Mouse (Mus musculus) embryonic facial prominence, embryonic 14.5 days (tissue): ENCODE data around the gene Gdf11. TPM values are rescaled to one million over a fixed set of nuclear protein-coding genes. Genes with fewer than 3 reads are reported as not detected.
A peak's percentile ranks its signal among the peaks of the same experiment; 100 is the strongest.

ENCODE experiments used
- ATAC-seq: fragments of 200-750 bp; cut with Nextera tagmentation; 2 replicates; pipeline ENCODE4 v1.8.0; 2017; ENCODE audit warnings: low read depth, moderate number of reproducible peaks, moderate TSS enrichment
- DNase-seq: peaks from one replicate; pipeline ENCODE4 v3.0.0-alpha.2; 2015; ENCODE audit warnings: low spot score
- H3K27ac ChIP-seq: fragments of 300-500 bp; sonication (generic); replicated peaks from 2 replicates; pipeline ENCODE4 v1.5.1; 2014; ENCODE audit warnings: low read depth, mild to moderate bottlenecking, low read length, moderate library complexity
- H3K27me3 ChIP-seq: fragments of 300-500 bp; sonication (generic); replicated peaks from 2 replicates; pipeline ENCODE4 v1.6.1; 2014; ENCODE audit warnings: low read length; ENCODE audit not compliant: control insufficient read depth, insufficient read depth
- H3K36me3 ChIP-seq: fragments of 300-500 bp; sonication (generic); 2 replicates; pipeline ENCODE4 v1.6.1; 2014; ENCODE audit warnings: low read length, mixed read lengths; ENCODE audit not compliant: control insufficient read depth, insufficient read depth
- H3K4me1 ChIP-seq: fragments of 300-500 bp; sonication (generic); 2 replicates; pipeline ENCODE4 v1.6.1; 2014; ENCODE audit warnings: antibody characterized with exemption, low read length; ENCODE audit not compliant: control insufficient read depth, insufficient read depth
- H3K4me2 ChIP-seq: fragments of 300-500 bp; sonication (generic); 2 replicates; pipeline ENCODE4 v1.6.1; 2014; ENCODE audit warnings: low read depth, mild to moderate bottlenecking, low read length, moderate library complexity, mixed read lengths
- H3K4me3 ChIP-seq: fragments of 300-500 bp; sonication (generic); 2 replicates; pipeline ENCODE4 v1.5.1; 2014; ENCODE audit warnings: low read depth, mild to moderate bottlenecking, low read length
- H3K9ac ChIP-seq: fragments of 300-500 bp; sonication (generic); 2 replicates; pipeline ENCODE4 v1.6.1; 2014; ENCODE audit warnings: low read depth, mild to moderate bottlenecking, low read length, moderate library complexity, mixed read lengths
- H3K9me3 ChIP-seq: fragments of 300-500 bp; sonication (generic); 2 replicates; pipeline ENCODE4 v1.6.1; 2016; ENCODE audit warnings: low read length; ENCODE audit not compliant: control insufficient read depth
- WGBS: fragments of 180-500 bp; shearing (Covaris S2); extraction: QIAGEN DNeasy Blood & Tissue Kit; methylation state at CpG from one replicate; pipeline ENCODE4 v1.1.7; 2014; 5-methylcytosine and 5-hydroxymethylcytosine counted together
- polyA plus RNA-seq: library from polyadenylated mRNA; unstranded; fragments of >200 nt; fragmentation: Nextera tagmentation; extraction: Ambion mirVana; gene quantifications from 2 replicates; pipeline ENCODE4 v1.2.1, GENCODE M21; 2014

The Gdf11 gene
- polyA plus RNA-seq, 1 experiment from 2014 or later, result 5.0 TPM

DNA sequence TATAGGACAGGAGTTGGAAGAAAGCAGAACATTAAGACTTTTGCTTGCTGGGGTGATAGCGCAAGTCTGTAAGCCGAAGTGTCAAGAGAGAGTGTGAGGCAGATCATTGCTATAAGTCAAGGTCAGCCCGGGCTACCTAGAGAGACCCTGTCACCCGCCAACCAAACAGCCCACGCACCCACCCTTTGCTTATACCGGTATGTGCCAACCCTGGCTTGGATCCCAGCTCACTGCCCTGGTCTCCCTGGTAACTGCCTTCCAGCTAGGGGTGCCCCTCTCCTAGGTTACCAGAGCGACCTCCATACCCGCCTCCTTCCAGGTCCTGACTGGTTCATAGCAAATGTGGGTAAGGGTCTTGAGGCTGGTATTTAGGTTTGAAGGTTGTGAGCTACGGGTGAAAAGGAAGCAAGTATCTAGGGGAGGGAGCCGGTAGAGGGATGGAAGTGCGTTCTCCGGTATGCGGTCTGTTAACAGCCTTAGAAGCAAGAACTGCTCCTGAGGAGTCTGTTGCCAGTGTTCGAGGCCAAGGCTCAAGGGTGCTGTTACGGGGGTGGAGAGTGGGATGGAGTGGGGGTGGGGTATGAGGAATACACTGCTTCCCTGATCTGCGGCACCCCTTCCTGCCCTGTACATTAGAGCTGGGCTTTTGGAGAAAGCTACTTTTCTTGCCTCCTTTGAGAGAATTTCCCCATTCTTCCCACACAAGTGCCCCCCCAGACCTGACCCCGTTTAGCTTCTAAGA, 4.6 kb upstream of the Gdf11 start:
- Histone ChIP-seq H3K4me2 (peak overlapping the region; percentile 37), H3K9ac (0 out of 2 replicates have a peak overlapping the region, but pooled peaks have one; percentile 21), H3K36me3 (no peaks in the 10 kb centered on the region), H3K27me3 (0 out of 2 replicates have a peak, but pooled peaks cover 8% of the 10 kb centered on the region), H3K27ac (peak overlapping the region; percentile 28; the same call in 1 of the 2 replicates), H3K4me1 (peaks cover 15% of the 10 kb centered on the region; the same call in 1 of the 2 replicates), H3K9me3 (no peaks in the 10 kb centered on the region), H3K4me3 (peak overlapping the region; percentile 4; the same call in 1 of the 2 replicates)
- WGBS, result 5% methylated on average over 17 of the region's 17 CpGs
- DNase-seq, result peak; percentile 47
- peak; percentile 4; the same call in 1 of the 2 replicates for ATAC-seq

DNA sequence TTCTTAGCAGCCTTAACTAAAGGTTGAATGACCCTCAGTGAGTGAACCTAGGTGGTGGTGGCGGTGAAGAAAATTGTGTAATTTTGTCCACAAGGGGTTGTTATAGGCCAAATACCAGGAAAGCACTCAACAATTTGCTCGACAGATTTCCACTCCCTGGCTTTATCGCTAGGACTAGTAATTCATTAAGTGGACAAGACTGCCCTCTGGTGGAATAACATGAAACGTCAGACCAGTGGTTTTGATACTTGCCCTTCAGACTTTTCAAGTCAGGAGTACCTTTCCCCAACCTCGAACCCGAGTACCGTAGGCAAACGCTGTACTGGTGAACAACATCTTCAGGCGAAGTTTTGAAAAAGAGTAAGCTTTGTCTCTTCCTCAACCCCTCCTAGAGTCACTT, 3.9 kb upstream of the Gdf11 start:
- peaks cover 18% of the 10 kb centered on the region; the same call in 1 of the 2 replicates for H3K4me1 ChIP-seq
- H3K27me3 ChIP-seq, result 0 out of 2 replicates have a peak, but pooled peaks cover 8% of the 10 kb centered on the region
- H3K4me2 ChIP-seq, result peak overlapping the region; percentile 37
- H3K27ac ChIP-seq, result no peak overlapping the region
- 0% methylated on average over 9 of the region's 9 CpGs for WGBS
- H3K36me3 ChIP-seq, result no peaks in the 10 kb centered on the region
- no peak overlapping the region for H3K9ac ChIP-seq
- H3K9me3 ChIP-seq, result no peaks in the 10 kb centered on the region
- DNase-seq, result peak; percentile 93
- peak; percentile 9; the same call in 1 of the 2 replicates for ATAC-seq
- H3K4me3 ChIP-seq, result no peak overlapping the region

DNA sequence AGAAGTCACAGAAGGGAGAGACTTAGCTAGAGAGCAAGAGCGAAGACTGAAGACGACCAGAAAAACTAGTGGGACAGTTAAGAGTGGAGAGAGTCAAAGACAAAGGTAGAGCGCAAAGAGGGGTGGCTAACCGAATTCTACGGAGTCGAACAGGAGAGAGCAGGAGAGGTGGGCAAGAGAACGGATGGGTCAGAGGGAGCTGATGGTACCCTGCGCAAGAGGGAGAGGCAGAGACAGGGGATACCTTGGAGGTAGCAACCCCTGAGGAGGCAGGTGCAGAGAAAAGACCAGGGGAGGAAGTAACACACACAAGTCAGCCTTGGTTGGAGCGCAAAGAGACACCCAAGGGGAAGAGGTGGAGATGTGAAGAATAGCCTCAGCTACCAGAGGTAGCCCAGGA, 728 bp upstream of the Gdf11 start:
- no peaks in the 10 kb centered on the region for H3K9me3 ChIP-seq
- WGBS, result under 1% methylated on average over 9 of the region's 9 CpGs
- H3K4me3 ChIP-seq, result peak overlapping the region; percentile 70
- no peak for DNase-seq
- 0 out of 2 replicates have a peak, but pooled peaks cover 8% of the 10 kb centered on the region for H3K27me3 ChIP-seq
- peaks cover 35% of the 10 kb centered on the region for H3K4me1 ChIP-seq
- peaks cover 7% of the 10 kb centered on the region for H3K36me3 ChIP-seq
- peak overlapping the region; percentile 72 for H3K9ac ChIP-seq
- H3K4me2 ChIP-seq, result peak overlapping the region; percentile 84
- ATAC-seq, result no peak; the same call in 1 of the 2 replicates
- H3K27ac ChIP-seq, result peak overlapping the region; percentile 90

GRCm38 (mm10) chr10:128890383-128891295, 879 bp downstream of the Gdf11 start:
- Histone ChIP-seq H3K4me2 (peak overlapping the region; percentile 84), H3K9me3 (no peaks in the 10 kb centered on the region), H3K27ac (peak overlapping the region; percentile 90), H3K27me3 (no peaks in the 10 kb centered on the region), H3K36me3 (peaks cover 21% of the 10 kb centered on the region), H3K4me3 (peak overlapping the region; percentile 70), H3K4me1 (peaks cover 27% of the 10 kb centered on the region), H3K9ac (peak overlapping the region; percentile 72)
- no peak for ATAC-seq
- under 1% methylated on average over 40 of the region's 40 CpGs for WGBS
- no peak for DNase-seq

DNA sequence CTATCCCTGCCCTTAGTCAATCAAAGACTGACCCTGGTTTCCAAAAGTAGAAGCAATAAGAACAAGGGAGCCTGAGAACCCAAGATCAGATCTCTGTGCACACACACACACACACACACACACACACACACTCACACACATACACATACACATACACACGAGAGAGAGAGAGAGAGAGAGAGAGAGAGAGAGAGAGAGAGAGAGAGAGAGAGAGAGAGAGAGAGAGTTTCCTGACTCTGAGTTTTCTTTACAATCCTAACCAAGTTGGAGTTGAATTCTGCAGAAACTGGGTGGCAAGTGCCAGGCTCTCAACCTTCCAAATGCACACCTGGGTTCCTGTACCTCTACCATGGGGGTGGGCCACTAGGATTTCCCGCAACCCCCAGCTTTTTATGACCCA, 1.7 kb downstream of the Gdf11 start:
- Histone ChIP-seq H3K36me3 (peaks cover 27% of the 10 kb centered on the region), H3K27me3 (no peaks in the 10 kb centered on the region), H3K4me1 (peaks cover 27% of the 10 kb centered on the region), H3K4me3 (peak overlapping the region; percentile 70), H3K9me3 (no peaks in the 10 kb centered on the region), H3K27ac (peak overlapping the region; percentile 90), H3K4me2 (peak overlapping the region; percentile 84), H3K9ac (peak overlapping the region; percentile 72)
- WGBS, result 30% methylated on average over 1 of the region's 2 CpGs
- DNase-seq (no peak), ATAC-seq (no peak)

DNA sequence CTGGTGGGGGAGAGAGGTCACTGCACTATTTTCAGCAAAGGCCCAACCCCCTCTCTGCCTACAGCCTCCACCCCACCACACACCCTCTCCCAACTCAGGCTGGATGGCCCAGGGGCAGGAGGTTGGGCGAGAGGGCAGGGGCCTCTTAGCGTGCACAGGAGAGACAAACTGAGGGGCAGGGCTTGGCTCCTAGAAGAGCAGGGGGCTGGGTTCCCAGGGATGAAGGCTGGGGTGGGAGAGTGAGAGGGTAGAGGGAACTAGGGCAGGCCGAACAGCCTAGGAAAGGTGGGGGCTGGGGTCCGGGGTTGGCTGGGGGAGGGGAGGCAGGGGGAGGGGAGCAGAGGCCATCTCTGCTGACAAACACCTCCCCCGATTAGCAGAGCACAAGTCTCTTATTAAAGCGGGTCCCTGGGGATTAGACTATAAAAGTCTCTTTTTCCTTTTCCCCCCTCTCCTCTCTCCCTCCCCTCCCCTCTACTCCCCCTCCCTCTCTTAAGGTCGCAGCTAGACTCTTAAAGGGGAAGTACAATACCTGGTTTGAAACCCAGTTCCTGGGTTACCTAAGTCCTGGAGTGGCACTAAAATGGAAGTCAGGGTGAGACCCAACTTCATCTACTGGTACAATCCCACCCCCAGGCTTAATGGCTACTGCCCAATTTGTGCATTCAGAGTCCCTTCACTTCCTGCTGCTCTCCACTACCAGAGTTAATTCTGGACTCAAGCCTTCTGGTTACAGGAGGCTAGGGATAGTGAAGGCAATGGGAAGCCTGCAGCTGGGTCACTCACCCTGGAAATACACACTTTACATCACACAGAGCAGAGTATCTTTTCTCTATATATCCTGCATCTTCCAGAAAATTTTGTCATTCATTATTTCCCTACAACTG, 2.3 kb downstream of the Gdf11 start:
- peak overlapping the region; percentile 70 for H3K4me3 ChIP-seq
- peaks cover 27% of the 10 kb centered on the region for H3K4me1 ChIP-seq
- 5% methylated on average over 6 of the region's 7 CpGs for WGBS
- peak overlapping the region; percentile 90 for H3K27ac ChIP-seq
- H3K9ac ChIP-seq, result peak overlapping the region; percentile 51
- peak overlapping the region; percentile 84 for H3K4me2 ChIP-seq
- peak; percentile 90 for DNase-seq
- H3K36me3 ChIP-seq, result peaks cover 33% of the 10 kb centered on the region
- H3K27me3 ChIP-seq, result no peaks in the 10 kb centered on the region
- ATAC-seq, result peak; percentile 42
- H3K9me3 ChIP-seq, result no peaks in the 10 kb centered on the region

GRCm38 (mm10) chr10:128882067-128882466, 9.5 kb downstream of the Gdf11 start:
- DNase-seq (no peak), ATAC-seq (no peak)
- 81% methylated on average over 5 of the region's 5 CpGs for WGBS

GRCm38 (mm10) chr10:128878811-128879210, 12.7 kb downstream of the Gdf11 start:
- H3K4me1 ChIP-seq, result no peaks in the 10 kb centered on the region
- no peak for ATAC-seq
- H3K4me2 ChIP-seq, result no peak overlapping the region
- no peak overlapping the region for H3K4me3 ChIP-seq
- 77% methylated on average over 2 of the region's 2 CpGs for WGBS
- H3K9ac ChIP-seq, result no peak overlapping the region
- H3K9me3 ChIP-seq, result no peaks in the 10 kb centered on the region
- no peak overlapping the region for H3K27ac ChIP-seq
- no peaks in the 10 kb centered on the region for H3K27me3 ChIP-seq
- DNase-seq, result no peak
- H3K36me3 ChIP-seq, result peaks cover 65% of the 10 kb centered on the region

More at GRCm38 (mm10) chr10:128882067-128882466, 9.5 kb downstream of the Gdf11 start:
- Histone ChIP-seq H3K9me3 (no peaks in the 10 kb centered on the region), H3K36me3 (peaks cover 66% of the 10 kb centered on the region), H3K27ac (no peak overlapping the region), H3K9ac (no peak overlapping the region), H3K4me2 (no peak overlapping the region), H3K4me1 (no peaks in the 10 kb centered on the region), H3K27me3 (no peaks in the 10 kb centered on the region), H3K4me3 (no peak overlapping the region)
